Mouse (Mus musculus): ENCODE results near the gene Gnaz. TPM values are rescaled to one million over a fixed set of nuclear protein-coding genes. Genes with fewer than 3 reads are reported as not detected.

The Gnaz gene
- polyA plus RNA-seq, 1 experiment from 2014 or later: 33.9 TPM

DNA sequence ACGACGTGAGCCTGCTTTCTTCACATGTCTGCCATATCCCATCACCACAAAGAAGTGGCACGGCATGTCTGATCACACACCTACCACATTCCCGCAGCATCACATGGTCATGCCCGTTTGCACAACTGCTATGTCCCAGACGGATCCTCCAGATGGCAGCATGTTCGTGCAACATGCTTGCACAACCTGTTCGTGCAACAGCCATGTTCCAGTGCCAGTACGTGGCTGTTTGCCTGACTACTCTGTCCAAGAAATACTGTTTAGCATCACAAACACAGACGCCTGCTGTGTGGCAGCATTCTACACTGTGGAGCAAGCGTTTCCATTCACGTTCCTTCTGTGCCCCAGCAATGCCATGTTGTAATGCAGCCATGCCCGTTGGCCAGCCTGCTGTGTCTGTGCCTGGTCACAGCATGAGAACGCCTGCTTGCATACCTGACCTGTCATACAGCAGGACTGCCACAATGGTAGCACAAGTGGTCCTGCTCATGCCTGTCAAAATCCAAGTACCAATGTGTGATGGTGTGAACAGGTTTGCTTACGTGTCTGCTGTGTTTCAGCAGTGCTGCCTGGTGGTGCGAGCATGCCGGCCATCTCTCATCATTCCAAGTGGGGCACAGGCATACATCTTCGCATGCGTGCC lies 33.3 kb upstream of the Gnaz start:
- WGBS: 87% methylated on average over 19 of the region's 19 CpGs
- ATAC-seq (ENCODE audit: low FRiP score, low read depth): no peak
- H3K9ac ChIP-seq: no peak overlapping the region
- H3K4me2 ChIP-seq (replicated peaks): no peak overlapping the region
- no peak overlapping the region for H3K27ac ChIP-seq
- no peaks in the 10 kb centered on the region for H3K9me3 ChIP-seq
- H3K36me3 ChIP-seq: no peaks in the 10 kb centered on the region
- no peaks in the 10 kb centered on the region for H3K27me3 ChIP-seq (replicated peaks)
- no peaks in the 10 kb centered on the region for H3K4me1 ChIP-seq
- no peak overlapping the region for H3K4me3 ChIP-seq

GRCm38 (mm10) chr10:74934521-74934920 lies 32.5 kb upstream of the Gnaz start:
- WGBS: 86% methylated on average over 12 of the region's 12 CpGs
- no peaks in the 10 kb centered on the region for H3K36me3 ChIP-seq
- H3K27me3 ChIP-seq (replicated peaks): no peaks in the 10 kb centered on the region
- ATAC-seq (ENCODE audit: low FRiP score, low read depth): no peak
- no peak overlapping the region for H3K27ac ChIP-seq
- no peaks in the 10 kb centered on the region for H3K4me1 ChIP-seq
- no peak overlapping the region for H3K9ac ChIP-seq
- H3K4me3 ChIP-seq: no peak overlapping the region
- no peak overlapping the region for H3K4me2 ChIP-seq (replicated peaks)
- H3K9me3 ChIP-seq: no peaks in the 10 kb centered on the region

GRCm38 (mm10) chr10:74935016-74935415 lies 32.0 kb upstream of the Gnaz start:
- WGBS: 30% methylated on average over 6 of the region's 6 CpGs

GRCm38 (mm10) chr10:74937003-74937790 lies 29.8 kb upstream of the Gnaz start:
- H3K27me3 ChIP-seq (replicated peaks): no peaks in the 10 kb centered on the region
- no peak overlapping the region for H3K27ac ChIP-seq
- H3K36me3 ChIP-seq: no peaks in the 10 kb centered on the region
- no peak overlapping the region for H3K4me2 ChIP-seq (replicated peaks)
- no peak overlapping the region for H3K4me3 ChIP-seq
- ATAC-seq (ENCODE audit: low FRiP score, low read depth): peak; percentile 61
- no peaks in the 10 kb centered on the region for H3K9me3 ChIP-seq
- 81% methylated on average over 10 of the region's 10 CpGs for WGBS
- H3K9ac ChIP-seq: no peak overlapping the region
- no peaks in the 10 kb centered on the region for H3K4me1 ChIP-seq

More at GRCm38 (mm10) chr10:74935016-74935415, 32.0 kb upstream of the Gnaz start:
- H3K4me1 ChIP-seq: no peaks in the 10 kb centered on the region
- no peaks in the 10 kb centered on the region for H3K27me3 ChIP-seq (replicated peaks)
- H3K4me3 ChIP-seq: no peak overlapping the region
- no peak overlapping the region for H3K9ac ChIP-seq
- no peaks in the 10 kb centered on the region for H3K9me3 ChIP-seq
- no peak overlapping the region for H3K4me2 ChIP-seq (replicated peaks)
- ATAC-seq (ENCODE audit: low FRiP score, low read depth): no peak
- H3K27ac ChIP-seq: no peak overlapping the region
- no peaks in the 10 kb centered on the region for H3K36me3 ChIP-seq

DNA sequence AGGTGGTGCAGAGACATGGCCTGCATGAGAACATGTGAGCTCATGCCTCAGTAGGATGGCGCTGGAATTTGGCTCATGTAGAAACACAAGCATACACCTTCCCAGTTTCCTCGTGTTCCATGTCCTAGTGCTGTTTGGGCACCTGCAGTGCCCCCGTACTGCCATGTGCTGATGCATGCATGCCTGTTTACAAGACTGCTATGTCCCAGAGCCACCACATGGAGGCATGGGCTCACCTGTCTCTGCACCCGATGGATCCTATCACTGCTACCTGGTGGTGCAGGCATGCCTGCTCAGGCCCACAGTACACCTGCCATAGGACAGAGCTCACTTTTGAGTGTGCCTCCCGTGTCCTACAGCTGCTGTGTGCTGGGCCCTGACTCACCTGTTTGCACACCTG lies 28.6 kb upstream of the Gnaz start:
- ATAC-seq (ENCODE audit: low FRiP score, low read depth): no peak
- no peak overlapping the region for H3K4me2 ChIP-seq (replicated peaks)
- no peaks in the 10 kb centered on the region for H3K9me3 ChIP-seq
- no peaks in the 10 kb centered on the region for H3K27me3 ChIP-seq (replicated peaks)
- H3K36me3 ChIP-seq: no peaks in the 10 kb centered on the region
- H3K4me3 ChIP-seq: no peak overlapping the region
- H3K27ac ChIP-seq: no peak overlapping the region
- WGBS: 72% methylated on average over 5 of the region's 5 CpGs
- H3K4me1 ChIP-seq: no peaks in the 10 kb centered on the region
- H3K9ac ChIP-seq: no peak overlapping the region

GRCm38 (mm10) chr10:74939300-74939699 lies 27.7 kb upstream of the Gnaz start:
- Histone ChIP-seq H3K9me3 (no peaks in the 10 kb centered on the region), H3K4me2 (replicated peaks) (no peak overlapping the region), H3K27me3 (replicated peaks) (no peaks in the 10 kb centered on the region), H3K9ac (no peak overlapping the region), H3K36me3 (no peaks in the 10 kb centered on the region), H3K27ac (no peak overlapping the region), H3K4me1 (no peaks in the 10 kb centered on the region), H3K4me3 (no peak overlapping the region)
- WGBS: 68% methylated on average over 3 of the region's 3 CpGs
- no peak for ATAC-seq (ENCODE audit: low FRiP score, low read depth)

- H3K4me1 ChIP-seq: no peaks in the 10 kb centered on the region
- ATAC-seq (ENCODE audit: low FRiP score, low read depth): no peak
- no peaks in the 10 kb centered on the region for H3K27me3 ChIP-seq (replicated peaks)
- no peak overlapping the region for H3K9ac ChIP-seq
- no peak overlapping the region for H3K27ac ChIP-seq
- no peak overlapping the region for H3K4me2 ChIP-seq (replicated peaks)
- H3K36me3 ChIP-seq: no peaks in the 10 kb centered on the region
- H3K4me3 ChIP-seq: no peak overlapping the region
- no peaks in the 10 kb centered on the region for H3K9me3 ChIP-seq
- WGBS: 95% methylated on average over 1 of the region's 1 CpGs
Observed at GRCm38 (mm10) chr10:74940795-74941194, 26.2 kb upstream of the Gnaz start.

GRCm38 (mm10) chr10:74952830-74953443 lies 14.0 kb upstream of the Gnaz start:
- no peaks in the 10 kb centered on the region for H3K36me3 ChIP-seq
- no peaks in the 10 kb centered on the region for H3K4me1 ChIP-seq
- H3K4me2 ChIP-seq (replicated peaks): no peak overlapping the region
- H3K9me3 ChIP-seq: no peaks in the 10 kb centered on the region
- 51% methylated on average over 9 of the region's 9 CpGs for WGBS
- H3K9ac ChIP-seq: no peak overlapping the region
- H3K27me3 ChIP-seq (replicated peaks): no peaks in the 10 kb centered on the region
- H3K4me3 ChIP-seq: no peak overlapping the region
- ATAC-seq (ENCODE audit: low FRiP score, low read depth): no peak
- no peak overlapping the region for H3K27ac ChIP-seq

- H3K27me3 ChIP-seq (replicated peaks): peaks cover 7% of the 10 kb centered on the region; the same call in 1 of the 2 replicates
- no peak overlapping the region for H3K4me3 ChIP-seq
- no peak overlapping the region for H3K9ac ChIP-seq
- H3K27ac ChIP-seq: no peak overlapping the region
- H3K4me2 ChIP-seq (replicated peaks): no peak overlapping the region
- 73% methylated on average over 1 of the region's 1 CpGs for WGBS
- H3K9me3 ChIP-seq: no peaks in the 10 kb centered on the region
- H3K36me3 ChIP-seq: no peaks in the 10 kb centered on the region
- peaks cover 20% of the 10 kb centered on the region for H3K4me1 ChIP-seq
- no peak for ATAC-seq (ENCODE audit: low FRiP score, low read depth)
Observed at GRCm38 (mm10) chr10:74964380-74964779, 2.6 kb upstream of the Gnaz start.

GRCm38 (mm10) chr10:74967651-74968267 lies 782 bp downstream of the Gnaz start:
- Histone ChIP-seq H3K27ac (no peak overlapping the region; the same call in 1 of the 2 replicates), H3K4me2 (replicated peaks) (peak overlapping the region; percentile 93), H3K9ac (peak overlapping the region; percentile 62), H3K4me1 (peaks cover 20% of the 10 kb centered on the region), H3K4me3 (peak overlapping the region; percentile 64), H3K9me3 (no peaks in the 10 kb centered on the region), H3K36me3 (no peaks in the 10 kb centered on the region), H3K27me3 (replicated peaks) (peaks cover 7% of the 10 kb centered on the region; the same call in 1 of the 2 replicates)
- WGBS: 2% methylated on average over 25 of the region's 25 CpGs
- ATAC-seq (ENCODE audit: low FRiP score, low read depth): no peak

GRCm38 (mm10) chr10:74969266-74969665 lies 2.3 kb downstream of the Gnaz start:
- no peak overlapping the region for H3K4me2 ChIP-seq (replicated peaks)
- peaks cover 7% of the 10 kb centered on the region; the same call in 1 of the 2 replicates for H3K27me3 ChIP-seq (replicated peaks)
- ATAC-seq (ENCODE audit: low FRiP score, low read depth): no peak
- no peak overlapping the region for H3K9ac ChIP-seq
- no peak overlapping the region for H3K27ac ChIP-seq
- H3K9me3 ChIP-seq: no peaks in the 10 kb centered on the region
- no peaks in the 10 kb centered on the region for H3K36me3 ChIP-seq
- peaks cover 20% of the 10 kb centered on the region for H3K4me1 ChIP-seq
- WGBS: 91% methylated on average over 2 of the region's 2 CpGs
- no peak overlapping the region for H3K4me3 ChIP-seq

DNA sequence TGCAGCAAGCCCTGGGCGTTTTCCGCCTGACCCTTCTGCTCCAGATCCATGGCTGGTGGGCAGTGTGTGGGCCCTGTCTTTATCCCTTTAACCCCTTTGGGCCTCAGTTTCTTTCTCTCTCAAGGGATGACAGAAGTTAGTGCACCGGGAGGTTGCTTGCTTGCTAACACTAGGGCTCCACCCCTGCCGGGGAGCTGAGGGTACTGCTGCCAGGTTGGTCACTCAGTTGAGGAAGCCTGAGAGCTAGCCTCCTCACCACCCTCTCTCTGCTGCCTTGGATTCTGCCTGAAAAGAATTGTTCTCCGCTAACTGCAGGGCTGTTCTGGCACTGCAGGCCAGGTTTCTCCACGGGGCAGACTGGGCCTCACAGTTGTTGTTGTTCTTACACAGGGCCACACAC lies 6.0 kb downstream of the Gnaz start:
- Histone ChIP-seq H3K4me1 (peaks cover 8% of the 10 kb centered on the region), H3K36me3 (no peaks in the 10 kb centered on the region), H3K27me3 (replicated peaks) (peaks cover 5% of the 10 kb centered on the region; the same call in 1 of the 2 replicates), H3K4me3 (no peak overlapping the region), H3K4me2 (replicated peaks) (no peak overlapping the region), H3K27ac (no peak overlapping the region), H3K9ac (0 out of 2 replicates have a peak overlapping the region, but pooled peaks have one; percentile 8), H3K9me3 (no peaks in the 10 kb centered on the region)
- no peak for ATAC-seq (ENCODE audit: low FRiP score, low read depth)
- 81% methylated on average over 6 of the region's 6 CpGs for WGBS

Measured in neural tube, embryonic 12.5 days (tissue).